Mouse (Mus musculus): ENCODE data around the gene Nfkb1. TPM values are rescaled to one million over a fixed set of nuclear protein-coding genes. Genes with fewer than 3 reads are reported as not detected.
A peak's percentile ranks its signal among the peaks of the same experiment; 100 is the strongest.

Nfkb1 gene
- polyA plus RNA-seq, 1 experiment from 2014 or later: 12.3 TPM

DNA sequence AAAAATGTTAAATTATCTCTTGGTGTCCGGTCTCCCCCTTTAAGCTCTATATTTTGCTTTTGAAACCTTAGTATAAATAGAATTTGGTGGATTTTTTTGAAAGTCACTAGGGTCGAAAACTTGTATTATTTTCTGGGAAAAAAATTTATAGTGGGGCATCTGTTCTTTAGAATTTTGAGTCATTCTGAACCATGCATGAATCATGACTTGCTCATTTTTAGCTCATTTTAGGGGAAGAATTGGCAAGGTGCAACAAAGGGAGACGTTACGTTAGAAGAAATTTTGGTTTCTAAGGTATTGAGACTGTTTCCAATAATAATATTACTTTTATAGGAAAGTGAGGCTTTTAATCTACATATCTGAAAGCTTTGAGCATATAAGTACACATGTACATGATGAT lies 20.3 kb upstream of the Nfkb1 start:
- Histone ChIP-seq H3K4me3 (ENCODE audit: low read depth, low read length) (no peak overlapping the region), H3K4me1 (replicated peaks; ENCODE audit: control insufficient read depth, insufficient read depth, low read length) (no peaks in the 10 kb centered on the region), H3K9ac (ENCODE audit: low read depth, low read length) (no peak overlapping the region), H3K36me3 (ENCODE audit: control insufficient read depth, insufficient read depth, low read length) (no peaks in the 10 kb centered on the region), H3K27me3 (ENCODE audit: control insufficient read depth, insufficient read depth, low read length) (no peaks in the 10 kb centered on the region), H3K4me2 (replicated peaks; ENCODE audit: low read depth, low read length) (no peak overlapping the region), H3K9me3 (ENCODE audit: control insufficient read depth, low read length) (no peaks in the 10 kb centered on the region), H3K27ac (ENCODE audit: low read depth, low read length) (no peak overlapping the region)
- WGBS: 89% methylated on average over 4 of the region's 4 CpGs
- ATAC-seq (ENCODE audit: low FRiP score) (no peak), DNase-seq (ENCODE audit: low spot score) (no peak)

DNA sequence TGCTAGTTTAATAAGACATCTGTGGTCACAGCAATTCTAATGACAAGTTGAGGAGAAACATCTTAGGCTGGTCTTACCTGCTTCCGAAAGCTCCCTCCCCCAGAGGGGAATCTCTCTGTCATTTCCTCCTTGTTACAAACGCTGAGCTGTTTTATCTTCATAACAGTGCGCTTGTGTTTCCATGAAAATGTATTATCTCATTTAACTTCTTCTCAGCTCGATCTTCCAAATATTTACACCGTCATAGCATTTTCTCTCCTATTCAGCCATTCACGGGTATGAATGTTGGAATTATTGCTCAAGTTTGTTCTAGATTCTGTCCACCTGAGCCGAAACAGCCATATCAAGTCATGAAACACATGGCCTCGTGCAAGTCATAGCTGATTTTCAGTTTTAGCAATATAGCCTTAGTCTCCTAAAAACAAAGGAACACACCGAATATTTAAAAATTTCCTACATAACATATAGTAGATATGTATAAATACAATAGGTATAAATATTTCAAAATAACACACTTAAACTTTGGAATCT lies 19.8 kb upstream of the Nfkb1 start:
- Histone ChIP-seq H3K27me3 (ENCODE audit: control insufficient read depth, insufficient read depth, low read length) (no peaks in the 10 kb centered on the region), H3K4me3 (ENCODE audit: low read depth, low read length) (no peak overlapping the region), H3K27ac (ENCODE audit: low read depth, low read length) (no peak overlapping the region), H3K4me1 (replicated peaks; ENCODE audit: control insufficient read depth, insufficient read depth, low read length) (no peaks in the 10 kb centered on the region), H3K4me2 (replicated peaks; ENCODE audit: low read depth, low read length) (no peak overlapping the region), H3K9ac (ENCODE audit: low read depth, low read length) (no peak overlapping the region), H3K9me3 (ENCODE audit: control insufficient read depth, low read length) (no peaks in the 10 kb centered on the region), H3K36me3 (ENCODE audit: control insufficient read depth, insufficient read depth, low read length) (no peaks in the 10 kb centered on the region)
- no peak for DNase-seq (ENCODE audit: low spot score)
- ATAC-seq (ENCODE audit: low FRiP score): no peak
- WGBS: 92% methylated on average over 9 of the region's 9 CpGs

DNA sequence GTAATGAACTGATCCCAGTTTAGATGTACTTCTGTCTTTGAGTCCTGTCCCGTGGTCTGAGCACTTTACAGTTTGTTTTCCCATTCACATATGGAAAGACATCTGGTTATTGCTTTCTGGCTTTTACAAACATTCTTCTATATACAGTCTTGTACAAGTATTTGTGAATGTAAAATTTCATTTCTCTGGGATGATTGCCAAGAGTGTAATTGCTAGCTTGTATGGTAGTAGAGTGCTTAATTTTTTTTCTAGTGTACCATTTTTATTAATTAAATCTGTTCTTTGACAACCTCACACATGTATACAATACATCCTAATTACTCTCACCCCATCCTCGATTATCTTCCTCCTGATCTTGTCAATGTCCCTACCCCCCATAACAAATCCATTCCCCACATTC lies 12.0 kb upstream of the Nfkb1 start:
- WGBS: 74% methylated on average over 2 of the region's 2 CpGs
- H3K4me3 ChIP-seq (ENCODE audit: low read depth, low read length): no peak overlapping the region
- no peaks in the 10 kb centered on the region for H3K27me3 ChIP-seq (ENCODE audit: control insufficient read depth, insufficient read depth, low read length)
- DNase-seq (ENCODE audit: low spot score) (no peak), ATAC-seq (ENCODE audit: low FRiP score) (no peak)
- H3K4me1 ChIP-seq (replicated peaks; ENCODE audit: control insufficient read depth, insufficient read depth, low read length): no peaks in the 10 kb centered on the region
- H3K27ac ChIP-seq (ENCODE audit: low read depth, low read length): no peak overlapping the region
- H3K36me3 ChIP-seq (ENCODE audit: control insufficient read depth, insufficient read depth, low read length): no peaks in the 10 kb centered on the region
- H3K4me2 ChIP-seq (replicated peaks; ENCODE audit: low read depth, low read length): no peak overlapping the region
- H3K9me3 ChIP-seq (ENCODE audit: control insufficient read depth, low read length): no peaks in the 10 kb centered on the region
- no peak overlapping the region for H3K9ac ChIP-seq (ENCODE audit: low read depth, low read length)

DNA sequence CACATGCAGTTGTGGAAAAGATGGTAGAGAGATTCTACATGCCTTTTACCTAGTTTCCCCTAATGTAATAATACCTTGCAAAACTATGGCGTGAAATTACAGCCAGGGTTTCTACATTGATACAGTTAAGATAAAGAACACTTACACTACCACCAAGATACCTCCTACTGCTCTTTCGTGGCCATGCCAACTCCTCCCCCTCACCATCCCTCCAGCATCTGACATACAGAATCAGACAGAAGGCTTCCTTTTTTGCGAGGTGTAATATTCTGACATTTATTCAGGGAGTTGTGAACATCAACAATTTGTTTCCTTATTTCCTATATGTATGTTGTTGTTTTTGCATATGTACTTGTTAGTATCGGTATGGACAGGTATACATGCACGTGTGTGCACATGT lies 11.3 kb upstream of the Nfkb1 start:
- no peak for ATAC-seq (ENCODE audit: low FRiP score)
- H3K4me3 ChIP-seq (ENCODE audit: low read depth, low read length): no peak overlapping the region
- H3K4me2 ChIP-seq (replicated peaks; ENCODE audit: low read depth, low read length): no peak overlapping the region
- no peaks in the 10 kb centered on the region for H3K36me3 ChIP-seq (ENCODE audit: control insufficient read depth, insufficient read depth, low read length)
- no peaks in the 10 kb centered on the region for H3K4me1 ChIP-seq (replicated peaks; ENCODE audit: control insufficient read depth, insufficient read depth, low read length)
- H3K9me3 ChIP-seq (ENCODE audit: control insufficient read depth, low read length): no peaks in the 10 kb centered on the region
- WGBS: 89% methylated on average over 5 of the region's 5 CpGs
- no peak overlapping the region for H3K27ac ChIP-seq (ENCODE audit: low read depth, low read length)
- DNase-seq (ENCODE audit: low spot score): no peak
- no peak overlapping the region for H3K9ac ChIP-seq (ENCODE audit: low read depth, low read length)
- no peaks in the 10 kb centered on the region for H3K27me3 ChIP-seq (ENCODE audit: control insufficient read depth, insufficient read depth, low read length)

DNA sequence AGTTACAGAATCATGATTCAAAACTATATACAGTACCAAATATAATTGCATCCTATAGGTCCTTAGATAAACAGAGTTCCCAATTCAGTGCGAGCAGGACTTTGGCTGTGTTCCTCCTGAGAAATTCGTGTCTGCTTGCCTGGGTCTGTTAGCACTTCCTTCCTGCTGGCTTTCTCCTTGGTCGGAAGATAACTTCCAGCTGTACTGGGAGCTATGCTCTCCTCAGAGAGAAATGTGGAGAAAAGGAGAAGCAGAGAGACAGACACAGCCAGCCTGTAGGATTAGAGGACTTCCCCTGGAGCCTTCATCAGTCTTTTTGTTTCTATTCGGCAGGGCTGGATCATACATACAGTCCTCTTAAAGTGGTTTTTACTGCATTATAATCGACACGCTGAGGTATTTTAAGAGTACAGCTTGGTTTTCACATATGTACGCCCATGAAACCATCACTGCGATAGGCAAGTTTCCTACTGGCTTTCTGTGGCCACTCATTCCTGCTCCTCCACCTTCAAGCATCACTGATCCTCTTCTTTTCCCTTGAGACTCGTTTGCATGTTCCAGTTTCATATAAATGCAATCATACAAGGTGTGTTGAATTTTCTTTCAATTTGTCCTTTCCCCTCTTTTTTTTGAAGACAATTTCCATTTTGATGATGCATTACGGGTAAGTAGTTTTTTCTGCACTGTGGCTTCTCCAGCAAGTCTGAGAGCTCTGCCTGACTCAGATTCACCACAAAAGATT lies 8.3 kb upstream of the Nfkb1 start:
- Histone ChIP-seq H3K27ac (ENCODE audit: low read depth, low read length) (no peak overlapping the region), H3K27me3 (ENCODE audit: control insufficient read depth, insufficient read depth, low read length) (no peaks in the 10 kb centered on the region)

DNA sequence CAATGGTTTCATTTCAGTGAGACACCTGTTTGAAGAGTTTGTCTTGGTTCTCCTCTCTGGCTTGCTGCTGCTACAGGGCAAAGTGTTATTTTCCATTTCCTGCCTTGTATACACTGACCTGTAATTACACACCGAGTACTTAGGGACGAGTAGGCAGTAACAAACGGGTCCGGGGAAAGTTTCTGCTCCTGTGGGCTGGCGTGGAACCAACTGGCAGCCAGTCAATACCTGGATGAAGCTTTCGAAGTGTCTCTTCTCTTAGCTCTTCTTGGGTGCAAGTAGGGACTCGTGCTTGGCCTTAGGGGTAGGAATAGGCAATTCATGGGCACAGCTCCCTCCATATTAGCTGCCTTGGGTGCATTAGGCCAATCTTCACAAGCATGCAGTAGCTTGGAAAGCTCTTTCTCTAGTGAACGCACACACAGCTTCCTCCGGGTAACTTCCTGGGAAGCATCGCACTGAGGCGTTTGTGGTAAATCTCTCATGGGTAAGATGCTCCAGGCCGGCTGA lies 7.2 kb upstream of the Nfkb1 start:
- WGBS: 75% methylated on average over 12 of the region's 12 CpGs
- Histone ChIP-seq H3K9ac (ENCODE audit: low read depth, low read length) (no peak overlapping the region), H3K4me3 (ENCODE audit: low read depth, low read length) (no peak overlapping the region), H3K36me3 (ENCODE audit: control insufficient read depth, insufficient read depth, low read length) (no peaks in the 10 kb centered on the region), H3K4me2 (replicated peaks; ENCODE audit: low read depth, low read length) (no peak overlapping the region), H3K27me3 (ENCODE audit: control insufficient read depth, insufficient read depth, low read length) (no peaks in the 10 kb centered on the region), H3K4me1 (replicated peaks; ENCODE audit: control insufficient read depth, insufficient read depth, low read length) (no peaks in the 10 kb centered on the region), H3K9me3 (ENCODE audit: control insufficient read depth, low read length) (no peaks in the 10 kb centered on the region), H3K27ac (ENCODE audit: low read depth, low read length) (no peak overlapping the region)
- ATAC-seq (ENCODE audit: low FRiP score) (no peak), DNase-seq (ENCODE audit: low spot score) (no peak)

More for the DNA sequence above, 8.3 kb upstream of the Nfkb1 start:
- H3K9me3 ChIP-seq (ENCODE audit: control insufficient read depth, low read length): no peaks in the 10 kb centered on the region
- H3K4me1 ChIP-seq (replicated peaks; ENCODE audit: control insufficient read depth, insufficient read depth, low read length): no peaks in the 10 kb centered on the region
- H3K9ac ChIP-seq (ENCODE audit: low read depth, low read length): no peak overlapping the region
- no peak for DNase-seq (ENCODE audit: low spot score)
- WGBS: 66% methylated on average over 10 of the region's 10 CpGs
- H3K4me3 ChIP-seq (ENCODE audit: low read depth, low read length): no peak overlapping the region
- no peak for ATAC-seq (ENCODE audit: low FRiP score)
- no peak overlapping the region for H3K4me2 ChIP-seq (replicated peaks; ENCODE audit: low read depth, low read length)
- no peaks in the 10 kb centered on the region for H3K36me3 ChIP-seq (ENCODE audit: control insufficient read depth, insufficient read depth, low read length)

DNA sequence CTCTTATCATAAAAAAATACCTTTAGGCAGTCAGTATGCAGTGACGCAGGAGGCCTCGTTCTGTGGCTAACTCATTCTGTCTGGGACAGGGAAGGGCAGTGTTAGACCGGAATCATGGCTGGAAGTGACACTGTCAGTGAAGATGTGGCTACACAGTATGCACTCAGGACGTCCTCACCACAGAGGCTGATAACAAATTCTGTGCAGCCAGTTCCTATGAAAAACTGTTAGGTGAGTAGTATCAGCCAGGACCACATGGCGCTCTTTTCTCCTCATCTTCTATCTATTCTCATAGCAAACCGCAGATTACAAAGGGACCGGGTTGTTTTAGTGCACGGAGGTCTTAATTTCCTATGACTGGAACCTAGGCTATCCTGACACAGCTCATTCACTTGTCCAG lies 4.9 kb upstream of the Nfkb1 start:
- WGBS: 87% methylated on average over 8 of the region's 8 CpGs
- no peak overlapping the region for H3K4me3 ChIP-seq (ENCODE audit: low read depth, low read length)
- DNase-seq (ENCODE audit: low spot score): no peak

DNA sequence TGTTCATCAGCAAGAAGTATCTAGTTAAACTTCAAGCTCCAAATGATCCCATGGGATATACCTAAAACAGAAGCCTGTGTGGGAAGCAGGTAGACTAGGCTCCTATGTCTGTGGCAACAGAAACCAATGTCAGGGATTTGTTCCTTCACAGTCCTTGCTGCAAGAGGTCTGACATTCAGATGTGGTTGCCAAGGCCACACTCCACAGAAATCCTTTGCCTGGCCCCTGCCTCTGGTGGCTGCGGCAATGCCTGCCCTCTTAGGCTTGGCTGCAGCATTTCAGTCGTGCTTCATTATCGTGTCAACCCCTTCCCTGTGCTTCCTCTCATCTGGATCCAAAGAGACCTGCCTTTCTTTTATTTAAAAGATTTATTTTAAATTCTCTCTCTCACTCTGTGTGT lies 1.7 kb upstream of the Nfkb1 start:
- Histone ChIP-seq H3K4me3 (ENCODE audit: low read depth, low read length) (no peak overlapping the region), H3K4me2 (replicated peaks; ENCODE audit: low read depth, low read length) (no peak overlapping the region), H3K9ac (ENCODE audit: low read depth, low read length) (no peak overlapping the region), H3K4me1 (replicated peaks; ENCODE audit: control insufficient read depth, insufficient read depth, low read length) (no peaks in the 10 kb centered on the region; the same call in 1 of the 2 replicates), H3K9me3 (ENCODE audit: control insufficient read depth, low read length) (no peaks in the 10 kb centered on the region), H3K36me3 (ENCODE audit: control insufficient read depth, insufficient read depth, low read length) (no peaks in the 10 kb centered on the region), H3K27me3 (ENCODE audit: control insufficient read depth, insufficient read depth, low read length) (no peaks in the 10 kb centered on the region), H3K27ac (ENCODE audit: low read depth, low read length) (no peak overlapping the region)
- 27% methylated on average over 3 of the region's 3 CpGs for WGBS
- ATAC-seq (ENCODE audit: low FRiP score): no peak
- DNase-seq (ENCODE audit: low spot score): peak; percentile 27

More for the DNA sequence above, 4.9 kb upstream of the Nfkb1 start:
- ATAC-seq (ENCODE audit: low FRiP score): no peak
- Histone ChIP-seq H3K9ac (ENCODE audit: low read depth, low read length) (no peak overlapping the region), H3K4me1 (replicated peaks; ENCODE audit: control insufficient read depth, insufficient read depth, low read length) (no peaks in the 10 kb centered on the region; the same call in 1 of the 2 replicates), H3K27ac (ENCODE audit: low read depth, low read length) (no peak overlapping the region), H3K36me3 (ENCODE audit: control insufficient read depth, insufficient read depth, low read length) (no peaks in the 10 kb centered on the region), H3K4me2 (replicated peaks; ENCODE audit: low read depth, low read length) (no peak overlapping the region), H3K9me3 (ENCODE audit: control insufficient read depth, low read length) (no peaks in the 10 kb centered on the region), H3K27me3 (ENCODE audit: control insufficient read depth, insufficient read depth, low read length) (no peaks in the 10 kb centered on the region)

Measured in hindbrain, embryonic 11.5 days (tissue).